Mouse (Mus musculus) midbrain, embryonic 11.5 days (tissue): ENCODE data around the gene Nfrkb. TPM values are rescaled to one million over a fixed set of nuclear protein-coding genes. Genes with fewer than 3 reads are reported as not detected.

Experiments
- ATAC-seq: fragments of 200-750 bp; cut with Nextera tagmentation; 2 replicates; pipeline ENCODE4 v1.8.0; 2017; ENCODE audit warnings: moderate TSS enrichment, moderate library complexity; ENCODE audit not compliant: low FRiP score
- DNase-seq: peaks from one replicate; pipeline ENCODE4 v3.0.0; 2015; ENCODE audit warnings: low spot score; ENCODE audit errors: missing footprints
- H3K27ac ChIP-seq: fragments of 300-500 bp; sonication (generic); 2 replicates; pipeline ENCODE4 v1.5.1; 2014; ENCODE audit warnings: low read depth, low read length
- H3K27me3 ChIP-seq: fragments of 300-500 bp; sonication (generic); 2 replicates; pipeline ENCODE4 v1.6.1; 2014; ENCODE audit warnings: mild to moderate bottlenecking, low read length, moderate library complexity, mixed read lengths; ENCODE audit not compliant: control insufficient read depth, insufficient read depth
- H3K36me3 ChIP-seq: fragments of 300-500 bp; sonication (generic); 2 replicates; pipeline ENCODE4 v1.6.1; 2014; ENCODE audit warnings: mild to moderate bottlenecking, low read length, moderate library complexity, mixed read lengths; ENCODE audit not compliant: control insufficient read depth, insufficient read depth
- H3K4me1 ChIP-seq: fragments of 300-500 bp; sonication (generic); 2 replicates; pipeline ENCODE4 v1.6.1; 2014; ENCODE audit warnings: low read length; ENCODE audit not compliant: control insufficient read depth, insufficient read depth
- H3K4me2 ChIP-seq: fragments of 300-500 bp; sonication (generic); 2 replicates; pipeline ENCODE4 v1.6.1; 2014; ENCODE audit warnings: mild to moderate bottlenecking, moderate library complexity
- H3K4me3 ChIP-seq: fragments of 300-500 bp; sonication (generic); 2 replicates; pipeline ENCODE4 v1.5.1; 2014; ENCODE audit warnings: low read depth, low read length
- H3K9ac ChIP-seq: fragments of 300-500 bp; sonication (generic); 2 replicates; pipeline ENCODE4 v1.6.1; 2014; ENCODE audit warnings: low read length
- H3K9me3 ChIP-seq: fragments of 300-500 bp; sonication (generic); 2 replicates; pipeline ENCODE4 v1.6.1; 2016; ENCODE audit warnings: low read length; ENCODE audit not compliant: control insufficient read depth
- WGBS: fragments of 180-500 bp; shearing (Covaris S2); extraction: QIAGEN DNeasy Blood & Tissue Kit; methylation state at CpG from one replicate; pipeline ENCODE4 v1.1.7; 2014; 5-methylcytosine and 5-hydroxymethylcytosine counted together
- polyA plus RNA-seq: library from polyadenylated mRNA; unstranded; fragments of >200 nt; fragmentation: Nextera tagmentation; extraction: Ambion mirVana; gene quantifications from 2 replicates; pipeline ENCODE4 v1.2.1, GENCODE M21; 2014

Gene Nfrkb
- polyA plus RNA-seq, 1 experiment from 2014 or later = 19.3 TPM

- no peaks in the 10 kb centered on the region for H3K27me3 ChIP-seq
- no peak overlapping the region for H3K27ac ChIP-seq
- 60% methylated on average over 6 of the region's 6 CpGs for WGBS
- H3K4me3 ChIP-seq = no peak overlapping the region
- peaks cover 31% of the 10 kb centered on the region for H3K36me3 ChIP-seq
- no peak for DNase-seq
- H3K4me2 ChIP-seq = no peak overlapping the region
- no peaks in the 10 kb centered on the region for H3K4me1 ChIP-seq
- H3K9ac ChIP-seq = no peak overlapping the region
- H3K9me3 ChIP-seq = no peaks in the 10 kb centered on the region
- no peak for ATAC-seq
Measured at GRCm38 (mm10) chr9:31405217-31405616, 19.2 kb downstream of the Nfrkb start.

- no peak overlapping the region for H3K9ac ChIP-seq
- H3K4me1 ChIP-seq = no peaks in the 10 kb centered on the region
- no peak overlapping the region for H3K4me2 ChIP-seq
- peaks cover 31% of the 10 kb centered on the region for H3K36me3 ChIP-seq
- ATAC-seq (no peak), DNase-seq (no peak)
- no peak overlapping the region for H3K4me3 ChIP-seq
- no peaks in the 10 kb centered on the region for H3K9me3 ChIP-seq
- no peaks in the 10 kb centered on the region for H3K27me3 ChIP-seq
- H3K27ac ChIP-seq = no peak overlapping the region
- 94% methylated on average over 4 of the region's 4 CpGs for WGBS
Measured at GRCm38 (mm10) chr9:31412165-31412564, 26.2 kb downstream of the Nfrkb start.

DNA sequence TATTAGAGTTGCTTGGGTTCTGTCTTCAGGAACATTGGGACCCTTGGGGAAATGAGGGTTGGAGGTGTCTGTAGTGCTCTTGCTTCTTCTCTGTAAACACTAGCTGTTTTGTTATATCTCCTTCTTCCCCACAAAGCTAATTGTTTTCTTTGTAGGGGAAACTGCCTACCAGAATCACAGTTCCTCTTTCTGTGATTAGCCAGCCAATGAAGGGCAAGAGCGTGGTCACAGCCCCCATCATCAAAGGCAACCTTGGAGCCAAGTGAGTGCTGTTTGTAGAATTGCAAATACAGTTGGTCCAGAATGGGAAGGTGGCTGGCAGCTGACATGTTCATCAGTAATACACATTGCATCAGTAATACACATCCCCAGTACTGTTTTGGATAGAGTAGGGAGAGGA lies 32.8 kb downstream of the Nfrkb start:
- no peaks in the 10 kb centered on the region for H3K4me1 ChIP-seq
- no peaks in the 10 kb centered on the region for H3K9me3 ChIP-seq
- H3K27me3 ChIP-seq = no peaks in the 10 kb centered on the region
- H3K36me3 ChIP-seq = peaks cover 21% of the 10 kb centered on the region; the same call in 1 of the 2 replicates
- ATAC-seq (no peak), DNase-seq (no peak)
- H3K27ac ChIP-seq = no peak overlapping the region
- WGBS = 100% methylated on average over 1 of the region's 1 CpGs
- H3K4me2 ChIP-seq = no peak overlapping the region
- H3K9ac ChIP-seq = no peak overlapping the region
- no peak overlapping the region for H3K4me3 ChIP-seq

DNA sequence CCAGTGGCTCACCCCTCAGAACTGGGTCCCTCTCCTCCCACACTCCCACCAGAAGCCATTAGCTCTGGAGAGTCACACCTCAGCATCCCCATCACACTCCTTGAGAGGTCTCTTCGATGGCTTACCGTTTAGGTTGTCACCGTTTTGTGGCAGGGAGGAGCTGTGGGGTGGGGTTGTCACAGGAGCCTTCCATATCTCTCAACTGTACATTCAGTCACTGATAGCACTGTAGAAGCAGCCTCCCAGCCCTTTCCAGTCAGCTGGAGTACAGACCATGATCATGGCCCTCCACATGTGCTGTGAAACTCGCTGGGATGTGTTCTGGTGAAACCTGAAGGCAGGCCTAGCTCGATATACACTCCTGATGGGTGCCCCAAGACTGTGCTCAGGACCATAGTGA lies 36.2 kb downstream of the Nfrkb start:
- Histone ChIP-seq H3K4me2 (no peak overlapping the region), H3K9me3 (no peaks in the 10 kb centered on the region), H3K27ac (no peak overlapping the region), H3K36me3 (peaks cover 11% of the 10 kb centered on the region; the same call in 1 of the 2 replicates), H3K9ac (no peak overlapping the region), H3K27me3 (no peaks in the 10 kb centered on the region), H3K4me3 (no peak overlapping the region), H3K4me1 (no peaks in the 10 kb centered on the region)
- no peak for DNase-seq
- 92% methylated on average over 5 of the region's 5 CpGs for WGBS
- ATAC-seq = no peak

GRCm38 (mm10) chr9:31428971-31429370 lies 43.0 kb downstream of the Nfrkb start:
- ATAC-seq (no peak), DNase-seq (no peak)
- no peak overlapping the region for H3K4me2 ChIP-seq
- no peak overlapping the region for H3K9ac ChIP-seq
- H3K9me3 ChIP-seq = no peaks in the 10 kb centered on the region
- H3K4me3 ChIP-seq = no peak overlapping the region
- no peaks in the 10 kb centered on the region for H3K4me1 ChIP-seq
- H3K27ac ChIP-seq = no peak overlapping the region
- H3K36me3 ChIP-seq = no peaks in the 10 kb centered on the region
- WGBS = 91% methylated on average over 7 of the region's 7 CpGs
- no peaks in the 10 kb centered on the region for H3K27me3 ChIP-seq

DNA sequence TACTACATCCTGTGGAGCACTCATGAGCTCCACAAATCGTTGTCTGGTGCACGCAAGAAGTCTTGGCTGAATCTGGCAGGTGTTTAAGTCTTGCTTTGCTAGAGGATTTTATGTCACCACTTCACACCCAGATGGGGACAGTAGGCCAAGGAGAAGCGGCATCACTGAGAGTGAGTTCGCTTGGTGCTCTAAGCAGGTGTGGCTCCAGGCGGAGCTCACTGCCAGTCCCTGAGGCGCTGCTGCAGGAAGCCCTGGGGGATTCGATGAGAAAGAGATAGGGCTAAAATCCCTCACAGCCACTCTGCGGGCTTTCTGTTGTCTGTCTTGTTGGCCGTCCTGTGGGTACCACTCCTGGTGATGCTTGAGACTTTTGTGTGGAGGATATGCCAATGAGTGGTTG lies 44.0 kb downstream of the Nfrkb start:
- H3K9me3 ChIP-seq = no peaks in the 10 kb centered on the region
- no peak overlapping the region for H3K9ac ChIP-seq
- H3K27me3 ChIP-seq = no peaks in the 10 kb centered on the region
- no peak overlapping the region for H3K4me3 ChIP-seq
- ATAC-seq = no peak
- no peak overlapping the region for H3K27ac ChIP-seq
- DNase-seq = no peak
- no peak overlapping the region for H3K4me2 ChIP-seq
- H3K36me3 ChIP-seq = no peaks in the 10 kb centered on the region
- no peaks in the 10 kb centered on the region for H3K4me1 ChIP-seq
- WGBS = 75% methylated on average over 9 of the region's 9 CpGs

DNA sequence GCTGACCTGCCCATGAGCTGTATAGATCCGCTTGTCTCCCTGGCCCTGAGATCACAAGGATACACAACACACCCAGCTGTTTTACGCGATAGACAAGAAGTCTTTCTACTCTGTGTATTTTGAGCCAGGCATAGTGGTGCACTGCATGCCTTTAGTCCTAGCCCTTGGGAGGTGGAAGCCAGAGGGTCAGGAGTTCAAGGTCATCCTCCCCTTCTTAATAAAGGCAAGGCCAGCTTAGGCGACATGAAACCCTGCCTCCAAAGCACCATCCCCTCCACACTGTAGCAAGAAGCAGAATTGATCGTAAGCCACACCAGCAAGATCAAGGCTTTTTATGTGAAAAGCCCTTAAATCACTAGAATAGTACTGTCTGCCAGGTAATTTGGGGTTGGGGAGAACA lies 45.8 kb downstream of the Nfrkb start:
- DNase-seq (no peak), ATAC-seq (no peak)
- Histone ChIP-seq H3K9ac (no peak overlapping the region), H3K27me3 (no peaks in the 10 kb centered on the region), H3K9me3 (no peaks in the 10 kb centered on the region), H3K4me2 (no peak overlapping the region), H3K4me3 (no peak overlapping the region), H3K27ac (no peak overlapping the region), H3K4me1 (no peaks in the 10 kb centered on the region), H3K36me3 (no peaks in the 10 kb centered on the region)
- 86% methylated on average over 5 of the region's 5 CpGs for WGBS

DNA sequence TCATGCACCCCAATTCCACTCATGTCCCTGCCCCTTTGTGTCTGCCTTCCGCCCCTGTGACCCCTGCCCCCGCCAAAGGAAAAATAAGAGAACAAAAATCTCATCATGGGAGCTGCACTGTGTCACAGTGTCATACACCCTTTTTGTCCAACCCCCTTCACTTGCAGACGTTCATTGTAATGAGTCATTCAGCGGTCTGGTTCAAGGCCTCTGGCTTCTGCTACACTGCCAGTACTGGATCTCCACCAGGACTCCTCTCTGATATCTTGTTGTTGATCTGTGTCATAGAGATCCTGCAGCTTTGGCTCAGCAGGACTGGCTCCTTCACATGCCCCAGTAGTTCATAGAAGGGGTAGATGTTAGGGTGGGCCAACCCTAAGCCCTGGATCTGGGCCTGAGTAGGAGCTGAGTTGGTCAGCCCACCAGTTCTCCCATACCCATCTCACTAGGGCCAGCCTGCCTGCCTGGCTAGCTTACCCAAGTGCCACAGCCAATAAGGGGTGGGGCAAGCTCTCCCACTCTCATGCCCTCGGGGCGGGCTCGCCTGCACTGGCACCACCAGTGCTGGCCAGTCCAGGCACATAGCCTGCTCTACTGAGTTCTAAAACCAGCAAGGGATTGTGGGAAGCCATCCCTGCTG lies 46.5 kb downstream of the Nfrkb start:
- no peak overlapping the region for H3K27ac ChIP-seq
- no peaks in the 10 kb centered on the region for H3K36me3 ChIP-seq
- DNase-seq (no peak), ATAC-seq (no peak)
- no peak overlapping the region for H3K9ac ChIP-seq
- no peak overlapping the region for H3K4me2 ChIP-seq
- H3K4me3 ChIP-seq = no peak overlapping the region
- no peaks in the 10 kb centered on the region for H3K9me3 ChIP-seq
- 83% methylated on average over 7 of the region's 7 CpGs for WGBS
- no peaks in the 10 kb centered on the region for H3K27me3 ChIP-seq
- H3K4me1 ChIP-seq = no peaks in the 10 kb centered on the region

DNA sequence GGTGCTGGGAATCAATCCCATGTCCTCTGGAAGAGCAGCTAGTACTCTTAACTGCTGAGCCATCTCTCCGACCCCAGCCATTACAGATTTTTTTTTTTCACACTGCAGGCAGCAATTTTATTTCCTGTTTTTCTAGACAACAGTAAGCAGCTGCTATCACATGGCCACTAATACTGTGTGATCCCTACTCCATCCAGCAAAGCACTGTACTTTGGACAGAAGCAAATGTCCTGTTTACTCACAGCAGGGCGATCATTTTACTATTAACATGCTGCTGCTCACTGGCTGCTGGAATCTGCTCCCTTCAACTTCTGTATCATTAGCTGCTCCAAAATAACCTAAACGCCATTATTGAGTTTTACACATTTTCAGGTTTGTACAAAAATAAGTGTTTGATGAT lies 47.4 kb downstream of the Nfrkb start:
- Histone ChIP-seq H3K36me3 (no peaks in the 10 kb centered on the region), H3K4me1 (no peaks in the 10 kb centered on the region), H3K9ac (no peak overlapping the region), H3K4me3 (no peak overlapping the region), H3K4me2 (no peak overlapping the region), H3K27me3 (no peaks in the 10 kb centered on the region), H3K27ac (no peak overlapping the region), H3K9me3 (no peaks in the 10 kb centered on the region)
- WGBS = 81% methylated on average over 3 of the region's 3 CpGs
- DNase-seq (no peak), ATAC-seq (no peak)
